ENCODE assay signal across 12 mouse cellular contexts in the genomic region with DNA sequence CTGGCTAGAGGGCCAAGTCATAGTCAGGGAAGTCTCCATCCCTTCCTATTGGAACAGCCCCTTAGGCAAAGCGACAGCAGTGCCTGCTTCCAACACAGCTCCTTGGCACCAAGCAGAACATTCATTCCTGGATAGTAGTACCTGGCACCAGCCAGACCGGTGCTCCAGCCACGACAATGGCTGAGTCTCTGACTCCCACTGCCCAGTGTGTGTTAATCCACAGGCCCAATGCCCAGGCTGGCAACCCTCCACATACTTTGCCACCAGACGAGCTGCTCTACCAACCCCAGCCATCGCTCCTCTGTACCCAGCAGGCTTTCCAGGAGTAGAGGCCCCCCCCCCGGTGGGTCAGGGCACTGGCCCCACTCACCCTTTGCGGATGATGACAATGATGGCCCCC. TPM values are rescaled to one million over a fixed set of nuclear protein-coding genes. Genes with fewer than 3 reads are reported as not detected.
A peak's percentile ranks its signal among the peaks of the same experiment; 100 is the strongest.
DNase-seq lines count a peak whose midpoint lies in the region; ATAC-seq lines count a peak whose summit lies in the region.
"Had no signal": no experiment of that assay in that cellular context is flagged by ENCODE, and none has a peak within 500 bp of the region (broad histone marks: within the 10 kb centered on the region; RNA-seq: fewer than 3 reads in every experiment).

No protein-coding gene starts in this region.

- peak; percentile 67; the same call in 1 of the 2 replicates for ATAC-seq in hindbrain, embryonic 15.5 days (ENCODE audit: low FRiP score, low read depth)
- no peak for ATAC-seq in hindbrain, embryonic 12.5 days (ENCODE audit: low FRiP score)
- no peak for ATAC-seq in frontal cortex, adult (ENCODE audit: low TSS enrichment)
- no peak for ATAC-seq in inflammation-experienced regulatory T-cells, adult 6 months
- ATAC-seq: Patski had no signal

- H3K27ac ChIP-seq in hindbrain, embryonic 15.5 days (replicated peaks): no peak overlapping the region
- H3K27ac ChIP-seq in hindbrain, embryonic 12.5 days: no peak overlapping the region
- H3K27ac ChIP-seq: macrophage; stomach, embryonic 15.5 days had no signal

- no peaks in the 10 kb centered on the region for H3K9me3 ChIP-seq in hindbrain, embryonic 15.5 days
- H3K9me3 ChIP-seq in hindbrain, embryonic 12.5 days (replicated peaks): no peaks in the 10 kb centered on the region
- H3K9me3 ChIP-seq: stomach, embryonic 15.5 days had no signal

- H3K9ac ChIP-seq in hindbrain, embryonic 15.5 days: no peak overlapping the region
- no peak overlapping the region for H3K9ac ChIP-seq in hindbrain, embryonic 12.5 days
- H3K9ac ChIP-seq: stomach, embryonic 15.5 days had no signal

- H3K4me1 ChIP-seq in hindbrain, embryonic 15.5 days (replicated peaks): peaks cover 11% of the 10 kb centered on the region; the same call in 1 of the 2 replicates
- H3K4me1 ChIP-seq in hindbrain, embryonic 12.5 days: 0 out of 2 replicates have a peak, but pooled peaks cover 7% of the 10 kb centered on the region
- H3K4me1 ChIP-seq: stomach, embryonic 15.5 days had no signal

- no peaks in the 10 kb centered on the region for H3K36me3 ChIP-seq in hindbrain, embryonic 15.5 days
- 0 out of 2 replicates have a peak, but pooled peaks cover 2% of the 10 kb centered on the region for H3K36me3 ChIP-seq in hindbrain, embryonic 12.5 days
- H3K36me3 ChIP-seq: stomach, embryonic 15.5 days had no signal

- intact Hi-C loops in heart, postnatal 25 days (cut with DNase I): no loop called here

- H3K27me3 ChIP-seq in hindbrain, embryonic 15.5 days: no peaks in the 10 kb centered on the region
- H3K27me3 ChIP-seq in hindbrain, embryonic 12.5 days: no peaks in the 10 kb centered on the region
- H3K27me3 ChIP-seq: Patski; stomach, embryonic 15.5 days had no signal

- WGBS in hindbrain, embryonic 15.5 days: 53% methylated on average over 7 of the region's 7 CpGs
- WGBS in hindbrain, embryonic 12.5 days: 73% methylated on average over 7 of the region's 7 CpGs

- peak; percentile 21 for DNase-seq in adrenal gland, adult 2 months
- DNase-seq in adrenal gland, adult (ENCODE audit: inconsistent age in 2 of 2, low spot score in 1 of 2): no peak
- peak; percentile 8 for DNase-seq in adipocyte (ENCODE audit: low spot score)
- peak; percentile 36 for DNase-seq in heart, postnatal 25 days (ENCODE audit: low spot score)

- no peak overlapping the region for H3K4me2 ChIP-seq in hindbrain, embryonic 15.5 days
- no peak overlapping the region for H3K4me2 ChIP-seq in hindbrain, embryonic 12.5 days (replicated peaks)
- H3K4me2 ChIP-seq: stomach, embryonic 15.5 days had no signal

- no peak overlapping the region for H3K4me3 ChIP-seq in hindbrain, embryonic 15.5 days
- no peak overlapping the region for H3K4me3 ChIP-seq in hindbrain, embryonic 12.5 days
- H3K4me3 ChIP-seq: stomach, embryonic 15.5 days had no signal

RNA-seq across cellular contexts. Expression of a gene that starts 40.6 kb away (rescaled TPM):
- total RNA-seq in adrenal gland, adult 2 months (2021): 10 to 100 TPM; 41.5 to 59.1 TPM
- polyA plus RNA-seq in adrenal gland, adult 2 months (2012; rRNA removed): 48.0 and 54.8 TPM in 2 replicates
- polyA plus RNA-seq in hindbrain, embryonic 15.5 days (2015; fragmentation: Nextera tagmentation; extraction: Ambion mirVana): 22.6 and 23.4 TPM in 2 replicates
- 22.7 and 30.2 TPM in 2 replicates for polyA plus RNA-seq in hindbrain, embryonic 12.5 days (2016; fragmentation: Nextera tagmentation; extraction: Ambion mirVana)
- total RNA-seq in heart, postnatal 25 days (2021): 1 to 10 TPM; 2.8 to 7.4 TPM
- not detected for polyA plus RNA-seq in inflammation-experienced regulatory T-cells, adult 6 months (2017; shearing (Covaris generic))
- total RNA-seq: neutrophil, adult 5-6 weeks had no signal

RNA-seq across cellular contexts. Expression of a gene that starts 45.8 kb away (rescaled TPM):
- total RNA-seq in adrenal gland, adult 2 months (2021): 100 to 1,000 TPM in 1 of 2 experiments, 10 to 100 TPM in 1; 99.9 to 107 TPM
- 64.8 and 71.5 TPM in 2 replicates for polyA plus RNA-seq in adrenal gland, adult 2 months (2012; rRNA removed)
- 34.6 and 37.9 TPM in 2 replicates for polyA plus RNA-seq in hindbrain, embryonic 15.5 days (2015; fragmentation: Nextera tagmentation; extraction: Ambion mirVana)
- polyA plus RNA-seq in hindbrain, embryonic 12.5 days (2016; fragmentation: Nextera tagmentation; extraction: Ambion mirVana): 40.1 and 44.6 TPM in 2 replicates
- 10 to 100 TPM; 25.5 to 26.5 TPM for total RNA-seq in heart, postnatal 25 days (2021)
- 10 to 100 TPM; 12.9 to 28.6 (median 22.3) TPM for polyA plus RNA-seq in inflammation-experienced regulatory T-cells, adult 6 months (2017; shearing (Covaris generic))

Comparison
In these comparisons a context has a peak if more than half of its experiments do, and no peak if none do; other contexts are left out.
1. DNase-seq: peak in adrenal gland, adult 2 months (single experiment), adipocyte (single experiment) and heart, postnatal 25 days (single experiment); none in adrenal gland, adult (0 of 2).
2. RNA of a gene that starts 40.6 kb away (polyA plus RNA-seq): 48.0 to 54.8 TPM in adrenal gland, adult 2 months, 22.7 to 30.2 TPM in hindbrain, embryonic 12.5 days and 22.6 to 23.4 TPM in hindbrain, embryonic 15.5 days; not detected in inflammation-experienced regulatory T-cells, adult 6 months; every median in the first group is over 10 times any median in the second.